Mouse (Mus musculus): Measurements from ENCODE around the gene Babam2. TPM values are rescaled to one million over a fixed set of nuclear protein-coding genes. Genes with fewer than 3 reads are reported as not detected.

Babam2 gene
- polyA plus RNA-seq, 1 experiment from 2014 or later: 42.9 TPM

- H3K4me2 ChIP-seq: no peak overlapping the region
- no peak overlapping the region for H3K9ac ChIP-seq (ENCODE audit: low read depth, low read length)
- no peaks in the 10 kb centered on the region for H3K4me1 ChIP-seq (ENCODE audit: control insufficient read depth, insufficient read depth, low read length)
- no peaks in the 10 kb centered on the region for H3K9me3 ChIP-seq (replicated peaks; ENCODE audit: control insufficient read depth, low read length)
- H3K4me3 ChIP-seq (ENCODE audit: low read depth, low read length): no peak overlapping the region
- no peak overlapping the region for H3K27ac ChIP-seq (ENCODE audit: low read depth, low read length)
- no peak for ATAC-seq (replicated peaks; ENCODE audit: insufficient number of reproducible peaks, low FRiP score, low TSS enrichment)
- no peaks in the 10 kb centered on the region for H3K27me3 ChIP-seq (ENCODE audit: control insufficient read depth, insufficient read depth, low read length)
- peaks cover 3% of the 10 kb centered on the region; the same call in 1 of the 2 replicates for H3K36me3 ChIP-seq (ENCODE audit: control insufficient read depth, insufficient read depth, low read length)
Measured at GRCm38 (mm10) chr5:31699397-31699796, 1.9 kb downstream of the Babam2 start.

DNA sequence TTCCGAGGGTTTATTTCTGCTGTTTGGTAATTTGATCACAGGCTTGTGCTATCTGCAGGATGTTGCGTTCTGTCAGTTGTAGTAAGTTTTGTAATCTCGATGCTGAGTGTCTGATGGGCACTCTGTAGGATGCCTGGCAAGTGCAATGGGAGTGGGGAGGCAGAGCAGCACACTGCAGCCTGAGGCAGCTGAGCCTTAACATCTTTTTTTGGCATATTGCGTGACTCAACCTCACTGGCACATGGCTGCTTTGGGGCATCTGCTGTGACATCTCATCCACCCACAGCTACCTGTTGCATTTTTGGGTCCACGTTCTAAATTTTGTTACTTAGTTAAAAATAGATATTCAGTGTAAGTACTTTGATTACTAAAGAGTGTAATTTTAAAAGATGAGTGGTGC, 7.5 kb downstream of the Babam2 start:
- H3K4me1 ChIP-seq (ENCODE audit: control insufficient read depth, insufficient read depth, low read length): no peaks in the 10 kb centered on the region
- no peaks in the 10 kb centered on the region for H3K27me3 ChIP-seq (ENCODE audit: control insufficient read depth, insufficient read depth, low read length)
- H3K9ac ChIP-seq (ENCODE audit: low read depth, low read length): no peak overlapping the region
- WGBS (ENCODE audit: insufficient replicate concordance): 79% methylated on average over 5 of the region's 5 CpGs
- H3K4me2 ChIP-seq: no peak overlapping the region
- H3K27ac ChIP-seq (ENCODE audit: low read depth, low read length): no peak overlapping the region
- peaks cover 3% of the 10 kb centered on the region; the same call in 1 of the 2 replicates for H3K36me3 ChIP-seq (ENCODE audit: control insufficient read depth, insufficient read depth, low read length)
- no peak for ATAC-seq (replicated peaks; ENCODE audit: insufficient number of reproducible peaks, low FRiP score, low TSS enrichment)
- no peaks in the 10 kb centered on the region for H3K9me3 ChIP-seq (replicated peaks; ENCODE audit: control insufficient read depth, low read length)
- no peak overlapping the region for H3K4me3 ChIP-seq (ENCODE audit: low read depth, low read length)

DNA sequence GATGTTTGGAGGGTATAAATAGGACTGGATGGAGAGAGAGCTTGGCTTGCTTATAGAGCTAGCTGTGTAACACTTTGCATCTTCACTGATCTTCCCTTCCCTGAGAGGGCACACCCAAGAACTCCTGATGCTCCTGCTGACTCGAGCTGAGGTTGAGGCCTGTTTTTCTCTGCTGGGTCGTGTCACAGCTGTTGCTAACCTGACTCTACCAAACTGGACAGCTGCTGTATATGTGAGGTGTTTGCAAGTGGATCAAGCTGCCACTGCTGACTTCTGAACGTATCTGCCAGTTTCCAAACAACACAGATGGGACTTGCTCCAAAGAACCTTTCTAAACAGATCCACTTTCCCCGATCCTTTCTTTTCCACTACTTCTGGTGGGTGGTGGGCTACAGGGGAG, 9.3 kb downstream of the Babam2 start:
- Histone ChIP-seq H3K4me3 (ENCODE audit: low read depth, low read length) (no peak overlapping the region), H3K27me3 (ENCODE audit: control insufficient read depth, insufficient read depth, low read length) (no peaks in the 10 kb centered on the region), H3K9me3 (replicated peaks; ENCODE audit: control insufficient read depth, low read length) (0 out of 2 replicates have a peak, but pooled peaks cover 2% of the 10 kb centered on the region), H3K9ac (ENCODE audit: low read depth, low read length) (no peak overlapping the region), H3K27ac (ENCODE audit: low read depth, low read length) (no peak overlapping the region), H3K4me1 (ENCODE audit: control insufficient read depth, insufficient read depth, low read length) (no peaks in the 10 kb centered on the region), H3K4me2 (no peak overlapping the region), H3K36me3 (ENCODE audit: control insufficient read depth, insufficient read depth, low read length) (peaks cover 6% of the 10 kb centered on the region; the same call in 1 of the 2 replicates)
- ATAC-seq (replicated peaks; ENCODE audit: insufficient number of reproducible peaks, low FRiP score, low TSS enrichment): no peak
- WGBS (ENCODE audit: insufficient replicate concordance): 81% methylated on average over 4 of the region's 4 CpGs

GRCm38 (mm10) chr5:31709389-31709788, 11.9 kb downstream of the Babam2 start:
- 68% methylated on average over 1 of the region's 1 CpGs for WGBS (ENCODE audit: insufficient replicate concordance)
- H3K36me3 ChIP-seq (ENCODE audit: control insufficient read depth, insufficient read depth, low read length): peaks cover 3% of the 10 kb centered on the region; the same call in 1 of the 2 replicates
- ATAC-seq (replicated peaks; ENCODE audit: insufficient number of reproducible peaks, low FRiP score, low TSS enrichment): no peak

GRCm38 (mm10) chr5:31713280-31713711, 15.8 kb downstream of the Babam2 start:
- no peak overlapping the region for H3K27ac ChIP-seq (ENCODE audit: low read depth, low read length)
- ATAC-seq (replicated peaks; ENCODE audit: insufficient number of reproducible peaks, low FRiP score, low TSS enrichment): no peak
- H3K36me3 ChIP-seq (ENCODE audit: control insufficient read depth, insufficient read depth, low read length): peaks cover 3% of the 10 kb centered on the region; the same call in 1 of the 2 replicates
- WGBS (ENCODE audit: insufficient replicate concordance): 64% methylated on average over 2 of the region's 2 CpGs
- H3K9ac ChIP-seq (ENCODE audit: low read depth, low read length): no peak overlapping the region
- peaks cover 5% of the 10 kb centered on the region; the same call in 1 of the 2 replicates for H3K4me1 ChIP-seq (ENCODE audit: control insufficient read depth, insufficient read depth, low read length)
- H3K4me2 ChIP-seq: no peak overlapping the region
- H3K9me3 ChIP-seq (replicated peaks; ENCODE audit: control insufficient read depth, low read length): 0 out of 2 replicates have a peak, but pooled peaks cover 2% of the 10 kb centered on the region
- no peak overlapping the region for H3K4me3 ChIP-seq (ENCODE audit: low read depth, low read length)
- no peaks in the 10 kb centered on the region for H3K27me3 ChIP-seq (ENCODE audit: control insufficient read depth, insufficient read depth, low read length)

More at GRCm38 (mm10) chr5:31709389-31709788, 11.9 kb downstream of the Babam2 start:
- no peak overlapping the region for H3K9ac ChIP-seq (ENCODE audit: low read depth, low read length)
- no peak overlapping the region for H3K27ac ChIP-seq (ENCODE audit: low read depth, low read length)
- no peak overlapping the region for H3K4me3 ChIP-seq (ENCODE audit: low read depth, low read length)
- H3K9me3 ChIP-seq (replicated peaks; ENCODE audit: control insufficient read depth, low read length): 0 out of 2 replicates have a peak, but pooled peaks cover 2% of the 10 kb centered on the region
- no peak overlapping the region for H3K4me2 ChIP-seq
- no peaks in the 10 kb centered on the region for H3K27me3 ChIP-seq (ENCODE audit: control insufficient read depth, insufficient read depth, low read length)
- H3K4me1 ChIP-seq (ENCODE audit: control insufficient read depth, insufficient read depth, low read length): peaks cover 5% of the 10 kb centered on the region; the same call in 1 of the 2 replicates

DNA sequence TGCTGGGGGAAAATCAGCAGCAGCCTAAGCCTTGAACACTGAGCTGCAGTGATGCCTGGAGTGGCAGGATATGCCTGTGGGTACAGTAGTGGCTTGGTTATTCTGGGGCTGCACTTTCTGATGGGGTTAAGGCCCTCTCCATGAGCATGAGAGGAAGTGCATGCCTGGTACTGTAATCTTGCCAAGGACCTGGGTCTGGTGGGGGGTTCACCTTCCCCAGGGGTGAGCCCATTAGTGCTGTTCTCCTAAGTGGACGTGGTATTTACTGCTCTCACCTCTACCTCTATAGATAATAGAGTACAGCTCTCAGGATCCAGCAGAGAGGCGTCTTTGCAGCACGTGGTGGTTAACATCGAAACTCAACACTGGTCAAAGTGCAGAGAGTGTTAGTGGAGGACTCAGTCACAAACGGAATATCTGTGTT, 16.4 kb downstream of the Babam2 start:
- Histone ChIP-seq H3K4me3 (ENCODE audit: low read depth, low read length) (no peak overlapping the region), H3K27ac (ENCODE audit: low read depth, low read length) (no peak overlapping the region)
- 49% methylated on average over 5 of the region's 5 CpGs for WGBS (ENCODE audit: insufficient replicate concordance)

GRCm38 (mm10) chr5:31715486-31716150, 18.1 kb downstream of the Babam2 start:
- Histone ChIP-seq H3K4me3 (ENCODE audit: low read depth, low read length) (no peak overlapping the region), H3K27ac (ENCODE audit: low read depth, low read length) (no peak overlapping the region), H3K36me3 (ENCODE audit: control insufficient read depth, insufficient read depth, low read length) (peaks cover 3% of the 10 kb centered on the region; the same call in 1 of the 2 replicates), H3K9me3 (replicated peaks; ENCODE audit: control insufficient read depth, low read length) (0 out of 2 replicates have a peak, but pooled peaks cover 2% of the 10 kb centered on the region), H3K27me3 (ENCODE audit: control insufficient read depth, insufficient read depth, low read length) (no peaks in the 10 kb centered on the region), H3K4me2 (no peak overlapping the region), H3K9ac (ENCODE audit: low read depth, low read length) (no peak overlapping the region), H3K4me1 (ENCODE audit: control insufficient read depth, insufficient read depth, low read length) (peaks cover 5% of the 10 kb centered on the region; the same call in 1 of the 2 replicates)
- WGBS (ENCODE audit: insufficient replicate concordance): 72% methylated on average over 4 of the region's 4 CpGs
- no peak for ATAC-seq (replicated peaks; ENCODE audit: insufficient number of reproducible peaks, low FRiP score, low TSS enrichment)

More for the DNA sequence above, 16.4 kb downstream of the Babam2 start:
- H3K4me2 ChIP-seq: no peak overlapping the region
- H3K9ac ChIP-seq (ENCODE audit: low read depth, low read length): no peak overlapping the region
- 0 out of 2 replicates have a peak, but pooled peaks cover 2% of the 10 kb centered on the region for H3K9me3 ChIP-seq (replicated peaks; ENCODE audit: control insufficient read depth, low read length)
- no peak for ATAC-seq (replicated peaks; ENCODE audit: insufficient number of reproducible peaks, low FRiP score, low TSS enrichment)
- H3K4me1 ChIP-seq (ENCODE audit: control insufficient read depth, insufficient read depth, low read length): peaks cover 5% of the 10 kb centered on the region; the same call in 1 of the 2 replicates
- H3K27me3 ChIP-seq (ENCODE audit: control insufficient read depth, insufficient read depth, low read length): no peaks in the 10 kb centered on the region
- peaks cover 3% of the 10 kb centered on the region; the same call in 1 of the 2 replicates for H3K36me3 ChIP-seq (ENCODE audit: control insufficient read depth, insufficient read depth, low read length)

GRCm38 (mm10) chr5:31724519-31724918, 27.0 kb downstream of the Babam2 start:
- H3K4me2 ChIP-seq: no peak overlapping the region

More at GRCm38 (mm10) chr5:31724519-31724918, 27.0 kb downstream of the Babam2 start:
- no peak overlapping the region for H3K27ac ChIP-seq (ENCODE audit: low read depth, low read length)
- no peaks in the 10 kb centered on the region for H3K9me3 ChIP-seq (replicated peaks; ENCODE audit: control insufficient read depth, low read length)
- H3K9ac ChIP-seq (ENCODE audit: low read depth, low read length): no peak overlapping the region
- H3K4me3 ChIP-seq (ENCODE audit: low read depth, low read length): no peak overlapping the region
- no peaks in the 10 kb centered on the region for H3K4me1 ChIP-seq (ENCODE audit: control insufficient read depth, insufficient read depth, low read length)
- 70% methylated on average over 6 of the region's 6 CpGs for WGBS (ENCODE audit: insufficient replicate concordance)
- no peaks in the 10 kb centered on the region for H3K36me3 ChIP-seq (ENCODE audit: control insufficient read depth, insufficient read depth, low read length)
- no peak for ATAC-seq (replicated peaks; ENCODE audit: insufficient number of reproducible peaks, low FRiP score, low TSS enrichment)
- H3K27me3 ChIP-seq (ENCODE audit: control insufficient read depth, insufficient read depth, low read length): no peaks in the 10 kb centered on the region
